In genomic region chr2:26646643-26647293, GRCm38 (mm10) we compare ENCODE assay signal across 9 mouse cellular contexts. TPM values are rescaled to one million over a fixed set of nuclear protein-coding genes. Genes with fewer than 3 reads are reported as not detected.
DNase-seq lines count a peak whose midpoint lies in the region; ATAC-seq and TF ChIP-seq lines count a peak whose summit lies in the region.
"Had no signal": no experiment of that assay in that cellular context is flagged by ENCODE, and none has a peak within 500 bp of the region (broad histone marks: within the 10 kb centered on the region; RNA-seq: fewer than 3 reads in every experiment).

No protein-coding gene starts in this region.

- no peaks in the 10 kb centered on the region for H3K27me3 ChIP-seq in forebrain, embryonic 12.5 days
- H3K27me3 ChIP-seq in thymus, adult 2 months (ENCODE audit: control insufficient read depth, insufficient read depth, low read length) = no peaks in the 10 kb centered on the region

- in situ Hi-C loops in ES-E14 (cut with MboI; ENCODE audit: low sequenced_read_pairs in 2 of 2, unreplicated experiment in 2 of 2) = no loop called here

- intact Hi-C loops in heart, postnatal 10 days (cut with DNase I) = loop anchor here (2.0 to 10.0 kb wide), 3 partner anchors 258 to 590 kb away; partner anchors contain the start of gene Surf6

- ATAC-seq in forebrain, embryonic 12.5 days (ENCODE audit: low FRiP score) = peak; percentile 94
- ATAC-seq in neutrophil, adult 5-6 weeks (ENCODE audit: extremely low read depth, insufficient number of reproducible peaks, low FRiP score, poor library complexity, severe bottlenecking) = peak; percentile 94

- H3K36me3 ChIP-seq in ES-E14 (ENCODE audit: control insufficient read depth, insufficient read depth, low read length, poor library complexity, severe bottlenecking) = no peaks in the 10 kb centered on the region
- no peaks in the 10 kb centered on the region for H3K36me3 ChIP-seq in forebrain, embryonic 12.5 days (replicated peaks)
- no peaks in the 10 kb centered on the region for H3K36me3 ChIP-seq in thymus, adult 2 months (ENCODE audit: control insufficient read depth, insufficient read depth, low read length)

- H3K9ac ChIP-seq in ES-E14 (ENCODE audit: insufficient read depth, low read depth, low read length, poor library complexity, severe bottlenecking) = no peak overlapping the region
- no peak overlapping the region for H3K9ac ChIP-seq in forebrain, embryonic 12.5 days

- WGBS in forebrain, embryonic 12.5 days = 32% methylated on average over 3 of the region's 3 CpGs
- WGBS in lung, adult 2 months = 16% methylated on average over 3 of the region's 3 CpGs
- 6% methylated on average over 3 of the region's 3 CpGs for WGBS in thymus, adult 2 months

- no peak overlapping the region for H3K4me2 ChIP-seq in forebrain, embryonic 12.5 days

- H3K4me3 ChIP-seq in ES-E14 (ENCODE audit: insufficient read depth in 1 of 2, low read depth in 1 of 2, low read length in 2 of 2, poor library complexity in 1 of 2, severe bottlenecking in 1 of 2) = no peak overlapping the region
- H3K4me3 ChIP-seq in forebrain, embryonic 12.5 days (replicated peaks) = no peak overlapping the region
- H3K4me3 ChIP-seq in lung, adult 2 months (replicated peaks; ENCODE audit: extremely low read depth, low read depth, low read length) = no peak overlapping the region
- H3K4me3 ChIP-seq in thymus, adult 2 months (ENCODE audit: control insufficient read depth, insufficient read depth, low read length) = no peak overlapping the region

- peaks cover 5 to 10% of the 10 kb centered on the region in 2 experiments; a peak in 2 of 4 replicates for H3K4me1 ChIP-seq in ES-E14 (ENCODE audit: control insufficient read depth in 2 of 2, insufficient read depth in 2 of 2, low read length in 2 of 2, poor library complexity in 1 of 2)
- H3K4me1 ChIP-seq in forebrain, embryonic 12.5 days = no peaks in the 10 kb centered on the region
- H3K4me1 ChIP-seq in lung, adult 2 months (ENCODE audit: control insufficient read depth, insufficient read depth, low read length) = no peaks in the 10 kb centered on the region
- no peaks in the 10 kb centered on the region; the same call in 1 of the 2 replicates for H3K4me1 ChIP-seq in thymus, adult 2 months (replicated peaks; ENCODE audit: control insufficient read depth, insufficient read depth, low read length)

- peak; percentile 36; the same call in 1 of the 2 replicates for TF ChIP-seq POLR2A in lung, adult 2 months (IDR thresholded peaks at IDR 0.05; ENCODE audit: borderline replicate concordance, extremely low read depth, low read depth, low read length)
- TF ChIP-seq POLR2A in thymus, adult 2 months (IDR thresholded peaks at IDR 0.05; ENCODE audit: control insufficient read depth, extremely low read depth, insufficient read depth, low read length, poor library complexity) = no peak

- no peak for DNase-seq in ES-E14 (ENCODE audit: low read depth, low spot score)
- DNase-seq in c-Kit-positive CD71-positive TER-119-negative erythroid progenitor cells, embryonic 14.5 days (ENCODE audit: low read depth) = peak; percentile 74
- DNase-seq in heart, postnatal 10 days = peak; percentile 84
- peak; percentile 80 to 81 for DNase-seq in kidney, postnatal 36 days
- peak; percentile 51 for DNase-seq in lung, adult 2 months
- DNase-seq in thymus, adult 2 months = peak; percentile 73

- H3K9me3 ChIP-seq in ES-E14 (ENCODE audit: control insufficient read depth, insufficient read depth, low read depth, low read length) = no peaks in the 10 kb centered on the region
- H3K9me3 ChIP-seq in forebrain, embryonic 12.5 days = no peaks in the 10 kb centered on the region

- H3K27ac ChIP-seq in ES-E14 (ENCODE audit: insufficient read depth, low read depth, low read length, poor library complexity, severe bottlenecking) = peak overlapping the region; percentile 38; the same call in 1 of the 2 replicates
- no peak overlapping the region for H3K27ac ChIP-seq in forebrain, embryonic 12.5 days
- no peak overlapping the region for H3K27ac ChIP-seq in thymus, adult 2 months (ENCODE audit: control insufficient read depth, insufficient read depth, low read length)
- H3K27ac ChIP-seq: macrophage had no signal

- peak; percentile 100 for TF ChIP-seq CTCF in lung, adult 2 months (IDR thresholded peaks at IDR 0.05; ENCODE audit: insufficient read depth, low read length)
- TF ChIP-seq CTCF in thymus, adult 2 months (IDR thresholded peaks at IDR 0.05; ENCODE audit: borderline replicate concordance, control insufficient read depth, extremely low read depth, insufficient read depth, low read length, poor library complexity) = peak; percentile 100

TF ChIP-seq in ES-E14, 5 proteins besides CTCF, POLR2A, EP300 and RAD21:
- TF ChIP-seq HCFC1 (IDR thresholded peaks at IDR 0.05; ENCODE audit: borderline replicate concordance, insufficient read depth, low read length) (peak; percentile 83), ZC3H11A (IDR thresholded peaks at IDR 0.05; ENCODE audit: borderline replicate concordance, low read depth, low read length) (peak; percentile 88; the same call in 1 of the 2 replicates), ZNF384 (IDR thresholded peaks at IDR 0.05; ENCODE audit: low read depth, low read length) (peak; percentile 67), MAFK (IDR thresholded peaks at IDR 0.05; ENCODE audit: insufficient read depth, low read depth, low read length) (no peak), CHD2 (IDR thresholded peaks at IDR 0.05; ENCODE audit: low read depth, low read length) (no peak)

RNA-seq across cellular contexts. Expression of gene Fam69b, which starts 18.5 kb away (rescaled TPM):
- total RNA-seq in ES-E14 (2012; rRNA removed) = 24.6 and 46.6 TPM in 2 replicates
- polyA plus RNA-seq in forebrain, embryonic 12.5 days (2016; fragmentation: Nextera tagmentation; extraction: Ambion mirVana) = 67.1 and 67.2 TPM in 2 replicates
- total RNA-seq in heart, postnatal 10 days (2021) = 10 to 100 TPM; 13.8 to 16.8 TPM
- 13.1 and 15.1 TPM in 2 replicates for polyA plus RNA-seq in lung, adult 2 months (2012; rRNA removed)
- not detected in 2 replicates for total RNA-seq in neutrophil, adult 5-6 weeks (2017)
- polyA plus RNA-seq in thymus, adult 2 months (2012; rRNA removed) = 14.8 and 15.6 TPM in 2 replicates
- polyA plus RNA-seq: macrophage had no signal

RNA-seq across cellular contexts. Expression of gene Lcn4, which starts 24.3 kb away (rescaled TPM):
- not detected in 2 replicates for total RNA-seq in ES-E14 (2012; rRNA removed)
- polyA plus RNA-seq in forebrain, embryonic 12.5 days (2016; fragmentation: Nextera tagmentation; extraction: Ambion mirVana) = not detected in 2 replicates
- total RNA-seq in heart, postnatal 10 days (2021) = not detected
- polyA plus RNA-seq in lung, adult 2 months (2012; rRNA removed) = 0.16 TPM in 1 of 2 replicates, not detected in the other
- total RNA-seq in neutrophil, adult 5-6 weeks (2017) = 1.2 and 1.7 TPM in 2 replicates
- polyA plus RNA-seq in thymus, adult 2 months (2012; rRNA removed) = 0.85 and 1.3 TPM in 2 replicates
- polyA plus RNA-seq: macrophage had no signal

RNA-seq across cellular contexts. Expression of gene Agpat2, which starts 42.6 kb away (rescaled TPM):
- total RNA-seq in ES-E14 (2012; rRNA removed) = 60.4 and 88.2 TPM in 2 replicates
- 5.4 and 6.7 TPM in 2 replicates for polyA plus RNA-seq in forebrain, embryonic 12.5 days (2016; fragmentation: Nextera tagmentation; extraction: Ambion mirVana)
- 10 to 100 TPM; 53.3 to 78.7 TPM for total RNA-seq in heart, postnatal 10 days (2021)
- polyA plus RNA-seq in lung, adult 2 months (2012; rRNA removed) = 106 and 134 TPM in 2 replicates
- 40.4 and 43.6 TPM in 2 replicates for total RNA-seq in neutrophil, adult 5-6 weeks (2017)
- 89.3 and 137 TPM in 2 replicates for polyA plus RNA-seq in thymus, adult 2 months (2012; rRNA removed)

Comparison
In these comparisons a context has a peak if more than half of its experiments do, and no peak if none do; other contexts are left out.
1. RNA of gene Fam69b, which starts 18.5 kb away (total RNA-seq): 24.6 to 46.6 TPM in ES-E14 and 13.8 to 16.8 TPM in heart, postnatal 10 days; not detected in neutrophil, adult 5-6 weeks; every median in the first group is over 10 times any median in the second.